Mouse (Mus musculus) lung, adult 2 months (tissue): ENCODE data around the gene Sgcd. TPM values are rescaled to one million over a fixed set of nuclear protein-coding genes. Genes with fewer than 3 reads are reported as not detected.

Experiments used
- DNase-seq: peaks from one replicate; pipeline ENCODE4 v3.0.0; 2022
- H3K4me1 ChIP-seq: fragments of 200-500 bp; 2 replicates; pipeline ENCODE4 v1.6.1; 2011; ENCODE audit warnings: low read length; ENCODE audit not compliant: control insufficient read depth, insufficient read depth
- H3K4me3 ChIP-seq: fragments of 200-500 bp; replicated peaks from 2 replicates; pipeline ENCODE3; 2011; ENCODE audit warnings: low read depth, mild to moderate bottlenecking, control low read depth, low read length; ENCODE audit errors: extremely low read depth
- CTCF ChIP-seq: fragments of 200-500 bp; IDR thresholded peaks from 2 replicates; pipeline ENCODE4 v1.5.1; 2011; ENCODE audit warnings: mild to moderate bottlenecking, low read length, control low read depth; ENCODE audit not compliant: insufficient read depth
- POLR2A ChIP-seq: fragments of 200-500 bp; IDR thresholded peaks from 2 replicates; pipeline ENCODE4 v1.6.1; 2011; ENCODE audit warnings: low read depth, mild to moderate bottlenecking, control low read depth, low read length, borderline replicate concordance; ENCODE audit errors: extremely low read depth
- WGBS: fragments of 180-500 bp; shearing (Covaris S2); methylation state at CpG from one replicate; pipeline ENCODE4 v1.1.7; 2018; 5-methylcytosine and 5-hydroxymethylcytosine counted together
- polyA plus RNA-seq: library from polyadenylated mRNA; depleted of rRNA; stranded (reverse); fragments of >200 nt; gene quantifications from 2 replicates; pipeline ENCODE4 v1.2.3, GENCODE M21; 2012

The Sgcd gene
- polyA plus RNA-seq, 1 experiment, result 1.0 TPM

- whole genome bisulfite sequencing, result 46% methylated on average over 1 of the region's 1 CpGs
- TF ChIP-seq POLR2A (no peak), CTCF (no peak)
- H3K4me3 ChIP-seq, result no peak overlapping the region
- DNase-seq, result no peak
- no peaks in the 10 kb centered on the region for H3K4me1 ChIP-seq
Measured at GRCm38 (mm10) chr11:46875774-46876173, 1113.0 kb downstream of the Sgcd start.

GRCm38 (mm10) chr11:46868594-46868993 lies 1120.2 kb downstream of the Sgcd start:
- DNase-seq, result no peak
- WGBS, result 74% methylated on average over 7 of the region's 7 CpGs
- H3K4me1 ChIP-seq, result no peaks in the 10 kb centered on the region
- TF ChIP-seq POLR2A, result no peak
- TF ChIP-seq CTCF, result no peak
- no peak overlapping the region for H3K4me3 ChIP-seq

GRCm38 (mm10) chr11:46864809-46865208 lies 1124.0 kb downstream of the Sgcd start:
- no peak overlapping the region for H3K4me3 ChIP-seq
- DNase-seq, result no peak
- TF ChIP-seq CTCF, result 0 out of 2 replicates have a peak, but pooled peaks have one; percentile 12
- TF ChIP-seq POLR2A, result no peak
- WGBS, result 89% methylated on average over 1 of the region's 1 CpGs
- no peaks in the 10 kb centered on the region for H3K4me1 ChIP-seq

- DNase-seq, result no peak
- WGBS, result 30% methylated on average over 8 of the region's 8 CpGs
- no peak for TF ChIP-seq CTCF
- TF ChIP-seq POLR2A, result no peak
- Histone ChIP-seq H3K4me3 (no peak overlapping the region), H3K4me1 (no peaks in the 10 kb centered on the region)
Measured at GRCm38 (mm10) chr11:46848221-46848971, 1140.4 kb downstream of the Sgcd start.

GRCm38 (mm10) chr11:46847827-46848220 lies 1140.9 kb downstream of the Sgcd start:
- TF ChIP-seq POLR2A (no peak), CTCF (no peak)
- Histone ChIP-seq H3K4me1 (no peaks in the 10 kb centered on the region), H3K4me3 (no peak overlapping the region)
- DNase-seq, result no peak
- 60% methylated on average over 3 of the region's 3 CpGs for WGBS

- TF ChIP-seq CTCF (no peak), POLR2A (no peak)
- Histone ChIP-seq H3K4me3 (no peak overlapping the region), H3K4me1 (no peaks in the 10 kb centered on the region)
- 91% methylated on average over 1 of the region's 1 CpGs for WGBS
- DNase-seq, result no peak
Measured at GRCm38 (mm10) chr11:46846661-46847060, 1142.1 kb downstream of the Sgcd start.
